Mouse (Mus musculus): ENCODE measurements around the gene Fxyd7.
A peak's percentile ranks its signal among the peaks of the same experiment; 100 is the strongest.

Gene Fxyd7

GRCm38 (mm10) chr7:31050921-31051320 lies 346 bp downstream of the Fxyd7 start:
- no peak for DNase-seq (ENCODE audit: low read depth)

GRCm38 (mm10) chr7:31050487-31050886 lies 780 bp downstream of the Fxyd7 start:
- no peak for DNase-seq (ENCODE audit: low read depth)

- no peak for DNase-seq (ENCODE audit: low read depth)
These were observed 1.4 kb downstream of the Fxyd7 start for GRCm38 (mm10) chr7:31049846-31050281.

- peak; percentile 56 for DNase-seq (ENCODE audit: low read depth)
These were observed 2.0 kb downstream of the Fxyd7 start for GRCm38 (mm10) chr7:31049135-31049845.

DNA sequence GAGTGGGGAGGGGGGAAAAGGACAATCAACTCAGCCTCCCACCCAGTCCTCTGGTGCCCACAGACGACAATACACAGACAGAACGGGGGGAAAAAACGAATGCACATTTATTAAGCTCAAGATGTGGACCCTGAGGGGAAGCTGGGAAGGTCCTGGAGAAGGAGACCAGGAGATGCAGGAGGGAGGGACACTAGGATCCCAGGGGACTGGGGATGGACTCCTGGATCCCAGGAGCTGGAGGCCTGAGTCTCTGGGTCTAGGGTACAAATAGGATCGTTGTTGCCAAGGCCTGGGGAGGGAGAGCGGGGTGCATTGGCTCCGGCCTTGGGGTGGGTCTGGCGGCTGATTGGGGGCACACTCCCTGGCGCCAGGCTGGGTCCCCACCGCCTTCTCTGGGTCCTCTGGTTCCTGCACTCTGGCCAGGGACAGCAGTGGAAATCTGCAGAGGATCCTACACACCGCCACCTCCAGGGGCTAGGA lies 8.8 kb downstream of the Fxyd7 start, which contains the start of gene Fxyd5:
TSS of gene Fxyd5 (minus strand) at position 51 of the 480 bp plus-strand sequence.
- DNase-seq (ENCODE audit: low read depth) = no peak

DNA sequence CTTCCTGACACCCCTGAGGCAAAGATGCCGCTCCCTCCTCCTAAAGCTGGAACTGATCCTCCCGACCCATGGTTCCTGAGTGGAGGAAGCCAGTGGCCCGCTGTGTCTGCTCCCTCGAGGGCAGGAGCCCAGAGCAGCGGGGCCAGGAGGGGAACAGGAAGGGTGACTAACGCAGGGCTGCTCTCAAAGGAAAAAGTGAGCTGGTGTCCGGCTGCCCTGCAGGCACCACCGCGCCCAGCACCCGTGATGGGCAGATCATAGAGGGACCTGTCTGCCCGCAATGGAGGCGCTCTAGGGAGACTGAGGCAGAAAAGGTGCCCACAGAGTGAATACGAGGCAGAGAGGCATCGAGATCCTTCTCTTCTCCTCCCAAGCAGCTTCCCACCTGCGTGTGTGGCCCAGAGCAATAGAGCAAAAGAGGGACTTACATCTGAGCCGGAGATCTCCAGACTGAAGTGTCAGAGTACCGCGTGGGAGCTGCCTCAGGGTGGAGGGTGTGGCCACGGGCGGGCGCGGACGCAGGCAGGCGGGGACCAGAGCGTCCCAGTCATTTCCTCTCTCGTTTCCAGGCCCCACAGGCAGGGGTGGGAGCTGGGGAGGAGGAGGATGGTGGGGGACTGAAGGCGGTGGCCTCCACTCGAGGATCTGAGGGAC lies 9.5 kb downstream of the Fxyd7 start:
- DNase-seq (ENCODE audit: low read depth) = peak; percentile 83

DNA sequence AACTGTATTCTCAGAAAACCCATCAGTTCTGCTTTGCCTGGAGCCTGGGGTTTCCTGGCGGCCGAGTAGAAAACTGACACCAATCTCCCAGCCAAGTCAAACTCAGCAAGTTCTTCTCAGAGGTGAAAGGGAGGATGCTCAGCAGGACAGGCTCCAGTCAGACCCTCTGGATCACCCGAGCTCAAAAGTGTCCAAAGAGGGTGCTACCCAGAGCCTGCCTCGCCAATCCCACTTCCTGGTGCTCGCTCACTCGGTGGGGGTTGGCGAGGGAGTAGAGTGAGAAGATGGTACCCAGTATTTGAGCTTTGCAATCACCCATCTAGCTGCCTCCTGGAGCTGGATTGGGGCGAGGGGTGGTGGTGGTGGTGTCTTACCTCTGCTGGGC lies 10.3 kb downstream of the Fxyd7 start:
- DNase-seq (ENCODE audit: low read depth) = peak; percentile 56

- peak; percentile 46 for DNase-seq (ENCODE audit: low read depth)
These were observed 10.8 kb downstream of the Fxyd7 start for GRCm38 (mm10) chr7:31040281-31041022.

DNA sequence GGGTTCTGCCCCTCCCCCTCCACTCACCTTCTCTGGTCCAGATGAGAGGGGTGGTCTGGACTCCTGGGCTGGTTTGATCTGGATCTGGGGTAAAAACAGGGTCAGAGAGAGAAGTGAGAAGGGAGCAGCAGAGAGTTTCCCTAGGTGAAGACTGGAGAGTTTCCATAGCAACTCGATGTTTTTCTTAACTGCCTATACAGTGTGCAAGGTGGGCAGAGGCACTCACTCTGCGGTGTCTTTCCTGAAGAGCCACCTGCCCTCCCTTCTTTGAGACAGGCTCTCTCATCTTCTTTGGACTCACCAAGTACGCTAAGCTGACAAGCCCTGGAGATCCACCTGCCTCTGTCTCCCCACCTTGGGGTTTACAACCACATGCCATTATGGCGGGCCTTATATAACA lies 12.3 kb downstream of the Fxyd7 start:
- peak; percentile 54 for DNase-seq (ENCODE audit: low read depth)

- DNase-seq (ENCODE audit: low read depth) = peak; percentile 76
These were observed 13.6 kb downstream of the Fxyd7 start for GRCm38 (mm10) chr7:31037675-31038074.

- DNase-seq (ENCODE audit: low read depth) = peak; percentile 63
These were observed 14.3 kb downstream of the Fxyd7 start for GRCm38 (mm10) chr7:31036917-31037316.

- DNase-seq (ENCODE audit: low read depth) = no peak
These were observed 16.0 kb downstream of the Fxyd7 start for GRCm38 (mm10) chr7:31035291-31035690.

DNA sequence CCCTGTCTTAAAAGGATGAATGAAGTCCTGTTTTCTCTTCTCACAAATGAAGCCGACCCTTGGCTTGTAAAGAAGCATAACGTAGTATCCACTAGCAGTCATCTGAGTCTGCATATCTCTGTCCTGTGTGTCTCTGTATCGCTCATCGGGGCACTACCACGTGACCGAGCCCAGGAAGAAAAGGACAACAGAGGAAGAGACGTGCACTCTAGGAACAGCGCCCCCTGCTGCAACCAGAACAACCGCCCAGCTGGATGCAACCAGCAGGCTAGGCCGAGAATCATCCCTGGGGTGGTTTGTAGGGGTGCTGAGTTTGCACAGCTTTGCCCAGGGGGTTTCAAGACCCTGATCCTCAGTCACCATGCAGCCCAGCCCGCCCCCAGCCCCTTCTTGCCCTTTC lies 16.5 kb downstream of the Fxyd7 start:
- peak; percentile 89 for DNase-seq (ENCODE audit: low read depth)

DNA sequence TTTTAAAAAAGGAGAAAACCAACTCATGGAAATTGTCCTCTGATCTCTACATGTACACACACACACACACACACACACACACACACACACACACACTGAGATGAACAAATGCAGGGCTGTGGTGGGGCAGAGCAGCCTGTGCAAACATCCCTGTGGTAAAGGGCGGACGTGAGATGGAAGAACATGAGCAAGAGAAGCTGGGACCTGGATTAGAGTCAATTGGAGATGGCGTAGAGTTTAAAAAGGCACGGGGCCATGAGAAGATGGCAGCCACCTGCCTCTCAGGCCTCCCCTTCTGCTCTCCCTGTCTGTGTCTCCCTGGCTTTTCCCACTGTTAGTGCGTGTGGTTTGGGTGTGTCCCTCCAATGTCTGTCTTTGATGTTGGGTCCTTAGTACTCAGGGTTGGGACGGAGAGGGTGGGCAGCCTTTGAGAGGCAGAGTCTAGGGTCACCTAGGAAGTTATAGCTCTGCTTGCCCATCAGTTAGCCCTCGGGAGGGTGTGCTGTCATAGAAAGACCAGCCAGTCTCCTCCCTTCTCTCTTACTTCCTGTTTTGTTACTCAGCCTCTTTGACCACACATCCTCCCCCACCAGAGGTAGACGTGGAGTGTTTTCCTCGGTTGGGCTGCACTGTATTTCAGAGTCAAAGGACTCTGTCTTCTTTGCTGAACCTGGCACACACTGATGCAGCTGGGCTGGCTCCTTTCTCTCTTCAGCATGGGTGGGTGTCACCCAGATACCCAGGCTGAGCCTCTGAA lies 17.7 kb downstream of the Fxyd7 start:
- peak; percentile 84 for DNase-seq (ENCODE audit: low read depth)

GRCm38 (mm10) chr7:31031731-31032130 lies 19.5 kb downstream of the Fxyd7 start:
- DNase-seq (ENCODE audit: low read depth) = peak; percentile 55

GRCm38 (mm10) chr7:31030717-31031116 lies 20.6 kb downstream of the Fxyd7 start:
- peak; percentile 54 for DNase-seq (ENCODE audit: low read depth)

- peak; percentile 48 for DNase-seq (ENCODE audit: low read depth)
These were observed 22.7 kb downstream of the Fxyd7 start for GRCm38 (mm10) chr7:31028609-31029008.

- peak; percentile 39 for DNase-seq (ENCODE audit: low read depth)
These were observed 34.0 kb downstream of the Fxyd7 start for GRCm38 (mm10) chr7:31017104-31017901.

DNA sequence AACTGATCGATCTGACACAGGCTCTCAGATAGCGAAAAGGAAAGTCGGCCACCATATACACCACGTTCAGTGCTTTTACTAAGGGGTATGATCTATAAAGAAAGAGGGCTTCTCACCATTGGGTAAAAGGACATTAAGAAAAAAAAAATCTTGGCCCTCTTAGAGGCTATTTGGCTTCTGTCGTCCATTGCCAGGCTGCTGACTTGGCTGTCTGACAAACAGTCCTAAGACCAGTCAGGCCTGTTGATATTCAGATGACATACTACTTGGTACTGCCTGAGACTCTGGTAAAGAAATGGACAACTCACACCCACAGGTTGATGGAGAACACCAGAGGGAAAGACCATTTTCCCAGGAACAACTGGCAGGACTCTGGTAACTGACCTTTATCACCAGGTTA lies 38.3 kb downstream of the Fxyd7 start:
- DNase-seq (ENCODE audit: low read depth) = no peak

DNA sequence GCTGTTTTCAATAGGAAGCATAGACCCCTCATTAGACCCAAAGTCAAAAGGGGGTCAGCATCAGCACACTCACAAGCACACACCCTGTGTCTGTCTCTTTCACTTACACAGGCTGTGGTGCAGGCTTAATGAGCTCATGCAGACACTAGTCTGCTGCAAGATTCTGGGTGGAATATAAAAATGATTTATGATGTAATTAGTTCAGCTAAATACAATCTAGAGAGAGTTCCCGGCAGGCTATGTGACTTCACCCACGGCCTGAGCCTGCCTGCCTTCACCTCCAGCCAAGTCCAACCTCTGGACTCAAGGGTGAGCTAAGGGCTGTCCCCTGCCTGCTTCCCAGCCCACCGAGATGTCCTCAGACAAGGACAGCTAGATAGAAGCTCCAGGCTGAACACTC lies 42.4 kb downstream of the Fxyd7 start:
- no peak for DNase-seq (ENCODE audit: low read depth)

DNA sequence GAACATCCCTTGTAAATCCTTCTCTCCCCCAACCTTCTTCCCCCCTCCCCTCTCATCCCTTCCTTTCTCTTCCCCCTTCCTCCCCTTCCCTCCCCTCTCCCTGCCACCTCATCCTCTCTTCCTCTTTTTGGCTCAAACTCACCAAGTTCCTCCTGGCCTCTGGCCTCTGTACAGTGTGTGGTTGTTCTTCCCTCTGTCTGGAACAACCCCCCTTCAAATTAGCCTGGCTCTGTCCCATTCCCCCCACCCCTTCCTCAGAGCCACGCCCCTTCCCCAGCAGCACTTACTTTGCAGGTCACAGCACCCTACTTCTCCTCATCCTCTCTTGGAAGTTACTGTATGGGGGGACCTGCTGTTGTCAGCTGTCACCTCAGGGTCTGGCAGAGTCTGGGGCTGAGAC lies 43.1 kb downstream of the Fxyd7 start:
- DNase-seq (ENCODE audit: low read depth) = no peak
